Mouse (Mus musculus) heart, postnatal 0 days (tissue): ENCODE measurements around the gene Prdm9. TPM values are rescaled to one million over a fixed set of nuclear protein-coding genes. Genes with fewer than 3 reads are reported as not detected.
"Not testable (repeated sequence)": the region's sequence is repeated elsewhere in the genome, so short reads cannot be mapped to it uniquely, and the experiment has no call there.

Source experiments
- ATAC-seq: fragments of 200-750 bp; cut with Nextera tagmentation; 2 replicates; pipeline ENCODE4 v1.8.0; 2017; ENCODE audit warnings: low read depth, moderate number of reproducible peaks, moderate library complexity; ENCODE audit not compliant: insufficient read depth
- DNase-seq: peaks from one replicate; pipeline ENCODE4 v3.0.0-alpha.2; 2016; ENCODE audit warnings: low spot score
- H3K27ac ChIP-seq: fragments of 300-500 bp; sonication (generic); 2 replicates; pipeline ENCODE4 v1.5.1; 2014; ENCODE audit warnings: low read depth, mild to moderate bottlenecking
- H3K27me3 ChIP-seq: fragments of 300-500 bp; sonication (generic); 2 replicates; pipeline ENCODE4 v1.6.1; 2014; ENCODE audit warnings: low read length, mixed read lengths; ENCODE audit not compliant: control insufficient read depth, insufficient read depth
- H3K36me3 ChIP-seq: fragments of 300-500 bp; sonication (generic); replicated peaks from 2 replicates; pipeline ENCODE4 v1.6.1; 2014; ENCODE audit warnings: low read length, mixed read lengths; ENCODE audit not compliant: control insufficient read depth, insufficient read depth
- H3K4me1 ChIP-seq: fragments of 300-500 bp; sonication (generic); 2 replicates; pipeline ENCODE4 v1.6.1; 2014; ENCODE audit warnings: antibody characterized with exemption; ENCODE audit not compliant: control insufficient read depth, insufficient read depth
- H3K4me2 ChIP-seq: fragments of 300-500 bp; sonication (generic); 2 replicates; pipeline ENCODE4 v1.6.1; 2014; ENCODE audit warnings: low read depth, mild to moderate bottlenecking, low read length, moderate library complexity
- H3K4me3 ChIP-seq: fragments of 300-500 bp; sonication (generic); 2 replicates; pipeline ENCODE4 v1.5.1; 2014; ENCODE audit warnings: low read depth, low read length
- H3K9ac ChIP-seq: fragments of 300-500 bp; sonication (generic); replicated peaks from 2 replicates; pipeline ENCODE4 v1.6.1; 2014; ENCODE audit warnings: low read depth, low read length, mixed read lengths
- H3K9me3 ChIP-seq: fragments of 300-500 bp; sonication (generic); replicated peaks from 2 replicates; pipeline ENCODE4 v1.6.1; 2016; ENCODE audit warnings: low read length; ENCODE audit not compliant: control insufficient read depth
- CTCF ChIP-seq: IDR thresholded peaks from 2 replicates; pipeline ENCODE4 v1.5.1; 2016; ENCODE audit warnings: antibody characterized with exemption, control low read depth, low read depth
- EP300 ChIP-seq: IDR thresholded peaks from 2 replicates; pipeline ENCODE4 v1.6.1; 2016; ENCODE audit warnings: antibody characterized with exemption, low read depth
- WGBS: fragments of 180-500 bp; shearing (Covaris S2); extraction: QIAGEN DNeasy Blood & Tissue Kit; methylation state at CpG from one replicate; pipeline ENCODE4 v1.1.7; 2014; 5-methylcytosine and 5-hydroxymethylcytosine counted together
- polyA plus RNA-seq: library from polyadenylated mRNA; unstranded; fragments of >200 nt; fragmentation: Nextera tagmentation; extraction: Ambion mirVana; gene quantifications from 2 replicates; pipeline ENCODE4 v1.2.1, GENCODE M21; 2015
- total RNA-seq: library from RNA; depleted of rRNA; stranded (reverse); fragments of >200 nt; gene quantifications from 2 replicates; pipeline ENCODE4 v1.2.3, GENCODE M21; 2014; ENCODE audit warnings: low replicate concordance

Gene Prdm9
- total and polyA plus RNA-seq, 2 experiments from 2014 or later: 1.7 to 2.3 TPM

- Histone ChIP-seq H3K4me1 (peaks cover 5% of the 10 kb centered on the region; the same call in 1 of the 2 replicates), H3K9ac (peak overlapping the region; percentile 55; the same call in 1 of the 2 replicates), H3K36me3 (no peaks in the 10 kb centered on the region), H3K27me3 (no peaks in the 10 kb centered on the region), H3K4me3 (peak overlapping the region; percentile 67), H3K9me3 (no peaks in the 10 kb centered on the region), H3K4me2 (peak overlapping the region; percentile 86), H3K27ac (no peak overlapping the region)
- ATAC-seq: no peak
- TF ChIP-seq CTCF: no peak
- TF ChIP-seq EP300: no peak
- whole genome bisulfite sequencing: 43% methylated on average over 12 of the region's 12 CpGs
- DNase-seq: no peak
These were observed 760 bp upstream of the Prdm9 start for GRCm38 (mm10) chr17:15564928-15565300.

- Histone ChIP-seq H3K36me3 (no peaks in the 10 kb centered on the region), H3K9me3 (no peaks in the 10 kb centered on the region), H3K4me3 (no peak overlapping the region), H3K27ac (no peak overlapping the region), H3K4me1 (peaks cover 5% of the 10 kb centered on the region; the same call in 1 of the 2 replicates), H3K4me2 (no peak overlapping the region), H3K9ac (no peak overlapping the region), H3K27me3 (no peaks in the 10 kb centered on the region)
- TF ChIP-seq CTCF (no peak), EP300 (no peak)
- no peak for DNase-seq
- 87% methylated on average over 2 of the region's 2 CpGs for WGBS
- ATAC-seq: no peak
These were observed 4.2 kb downstream of the Prdm9 start for GRCm38 (mm10) chr17:15559946-15560345.

GRCm38 (mm10) chr17:15549713-15550112 lies 14.4 kb downstream of the Prdm9 start:
- no peak for DNase-seq
- H3K4me1 ChIP-seq: no peaks in the 10 kb centered on the region
- ATAC-seq: no peak
- H3K4me3 ChIP-seq: no peak overlapping the region
- no peak overlapping the region for H3K4me2 ChIP-seq
- H3K27ac ChIP-seq: no peak overlapping the region
- WGBS: 57% methylated on average over 1 of the region's 1 CpGs
- 0 out of 2 replicates have a peak, but pooled peaks cover 6% of the 10 kb centered on the region for H3K9me3 ChIP-seq
- H3K36me3 ChIP-seq: no peaks in the 10 kb centered on the region
- no peak for TF ChIP-seq EP300
- no peak for TF ChIP-seq CTCF
- H3K27me3 ChIP-seq: no peaks in the 10 kb centered on the region
- no peak overlapping the region for H3K9ac ChIP-seq

- 68% methylated on average over 4 of the region's 4 CpGs for WGBS
- Histone ChIP-seq H3K9me3 (peaks cover 10% of the 10 kb centered on the region), H3K4me2 (no peak overlapping the region), H3K4me1 (no peaks in the 10 kb centered on the region), H3K36me3 (no peaks in the 10 kb centered on the region), H3K4me3 (no peak overlapping the region), H3K27ac (no peak overlapping the region), H3K27me3 (no peaks in the 10 kb centered on the region), H3K9ac (no peak overlapping the region)
- ATAC-seq: no peak
- no peak for TF ChIP-seq CTCF
- no peak for TF ChIP-seq EP300
- DNase-seq: no peak
These were observed 17.7 kb downstream of the Prdm9 start for GRCm38 (mm10) chr17:15546440-15546839.

- not testable (repeated sequence) for H3K27me3 ChIP-seq, H3K4me3 ChIP-seq, DNase-seq, ATAC-seq, H3K9ac ChIP-seq, H3K4me1 ChIP-seq, H3K9me3 ChIP-seq, H3K36me3 ChIP-seq, H3K4me2 ChIP-seq, H3K27ac ChIP-seq
- 49% methylated on average over 3 of the region's 4 CpGs for WGBS
These were observed 20.3 kb downstream of the Prdm9 start for GRCm38 (mm10) chr17:15543868-15544267.

- TF ChIP-seq EP300 (no peak), CTCF (no peak)
- no peak overlapping the region for H3K4me2 ChIP-seq
- H3K27ac ChIP-seq: no peak overlapping the region
- no peaks in the 10 kb centered on the region for H3K36me3 ChIP-seq
- H3K4me3 ChIP-seq: no peak overlapping the region
- ATAC-seq (no peak), DNase-seq (no peak)
- peaks cover 9% of the 10 kb centered on the region for H3K9me3 ChIP-seq
- WGBS: 57% methylated on average over 4 of the region's 4 CpGs
- H3K9ac ChIP-seq: no peak overlapping the region
- peaks cover 3% of the 10 kb centered on the region; the same call in 1 of the 2 replicates for H3K4me1 ChIP-seq
- peaks cover 10% of the 10 kb centered on the region; the same call in 1 of the 2 replicates for H3K27me3 ChIP-seq
These were observed 23.8 kb downstream of the Prdm9 start for GRCm38 (mm10) chr17:15540309-15540708.
